Comparison of ENCODE assay signal across 15 mouse cellular contexts in genomic region chr15:85738939-85739338, GRCm38 (mm10). TPM values are rescaled to one million over a fixed set of nuclear protein-coding genes. Genes with fewer than 3 reads are reported as not detected.
"Had no signal": no experiment of that assay in that cellular context is flagged by ENCODE, and none has a peak within 500 bp of the region (broad histone marks: within the 10 kb centered on the region; RNA-seq: fewer than 3 reads in every experiment).

No protein-coding gene starts in this region.

- H3K4me3 ChIP-seq: limb, embryonic 15.5 days; neural tube, embryonic 12.5 days had no signal

- ATAC-seq: inflammation-experienced regulatory T-cells, adult 6 months; intestine, postnatal 0 days had no signal

- H3K9me3 ChIP-seq: limb, embryonic 15.5 days; neural tube, embryonic 12.5 days had no signal

- H3K4me2 ChIP-seq: limb, embryonic 15.5 days; neural tube, embryonic 12.5 days had no signal

- DNase-seq: kidney, adult 9 months; kidney, postnatal 36 days; lung, adult 18-20 months; midbrain, embryonic 14.5 days; thymus, adult 18-20 months; thymus, postnatal 14 days had no signal

- H3K36me3 ChIP-seq: limb, embryonic 15.5 days; neural tube, embryonic 12.5 days had no signal

- H3K27ac ChIP-seq: kidney, postnatal 0 days; limb, embryonic 15.5 days; neural tube, embryonic 12.5 days; stomach, postnatal 0 days had no signal

- H3K9ac ChIP-seq: limb, embryonic 15.5 days; neural tube, embryonic 12.5 days had no signal

RNA-seq across cellular contexts. Expression of gene Ppara, which starts 4.2 kb away (rescaled TPM):
- total RNA-seq: megakaryocyte-erythroid progenitor cell, adult 5-6 weeks; monocyte, adult 5-6 weeks; neutrophil, adult 5-6 weeks had no signal
- polyA plus RNA-seq: inflammation-experienced regulatory T-cells, adult 6 months had no signal
